Mouse (Mus musculus): ENCODE results near the gene Gpbp1.
A peak's percentile ranks its signal among the peaks of the same experiment; 100 is the strongest.

GRCm38 (mm10) chr13:111489802-111490723 lies at the start of gene Gpbp1:
- TF ChIP-seq CTCF (IDR thresholded peaks at IDR 0.05 in 2 of 3, conservative IDR thresholded peaks at IDR 0.05 in 1 of 3; ENCODE audit: control insufficient read depth in 1 of 3, insufficient read depth in 1 of 3, low read depth in 2 of 3, low read length in 3 of 3, poor library complexity in 1 of 3, severe bottlenecking in 1 of 3) (no peak), POLR2A (IDR thresholded peaks at IDR 0.05; ENCODE audit: control insufficient read depth in 1 of 2, insufficient read depth in 1 of 2, low read depth in 1 of 2, low read length in 2 of 2, poor library complexity in 1 of 2) (peak; percentile 65 to 69), E2F4 (IDR thresholded peaks at IDR 0.05; ENCODE audit: borderline replicate concordance, low read depth, low read length) (no peak; the same call in 1 of the 2 replicates), SIN3A (IDR thresholded peaks at IDR 0.05; ENCODE audit: low read length) (peak; percentile 84)
